Mouse (Mus musculus): Measurements from ENCODE around the gene Specc1.

DNA sequence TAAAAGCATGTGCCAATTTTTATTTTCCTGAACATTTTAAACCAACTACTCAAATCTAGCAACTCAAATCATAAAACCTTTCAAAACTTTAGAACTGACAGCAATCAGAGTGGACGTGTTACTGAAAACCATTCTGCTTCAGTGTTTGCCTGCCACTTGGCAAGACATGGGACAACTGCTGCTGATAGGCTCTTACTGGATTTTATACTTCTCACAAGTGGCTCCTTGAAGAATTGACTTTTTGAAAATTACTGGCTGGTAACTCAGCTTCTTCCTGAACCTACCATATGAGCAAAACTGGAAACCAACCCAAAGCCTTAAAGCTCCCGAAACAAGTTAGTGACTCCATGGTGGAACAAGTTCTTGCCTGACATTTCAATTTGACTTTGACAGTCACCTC, 177.6 kb downstream of the Specc1 start:
- TF ChIP-seq CTCF (IDR thresholded peaks at IDR 0.05; ENCODE audit: borderline replicate concordance, insufficient read depth, low read depth, low read length): no peak
- TF ChIP-seq POLR2A (IDR thresholded peaks at IDR 0.05; ENCODE audit: borderline replicate concordance, insufficient read depth, low read length): no peak
